Mouse (Mus musculus) macrophage (primary cell): ENCODE data around the gene Tubgcp6. TPM values are rescaled to one million over a fixed set of nuclear protein-coding genes. Genes with fewer than 3 reads are reported as not detected.

Experiments
- H3K27ac ChIP-seq: fragments of 350-480 bp; formaldehyde crosslinking; 2 replicates; pipeline ENCODE4 v1.9.0; 2021
- H3K36me3 ChIP-seq: fragments of 350-480 bp; formaldehyde crosslinking; 2 replicates; pipeline ENCODE4 v1.9.0; 2021; ENCODE audit errors: inconsistent target
- H3K4me3 ChIP-seq: fragments of 350-480 bp; formaldehyde crosslinking; 2 replicates; pipeline ENCODE4 v1.9.0; 2021; ENCODE audit errors: inconsistent target
- H3K79me2 ChIP-seq: fragments of 350-480 bp; formaldehyde crosslinking; 2 replicates; pipeline ENCODE4 v1.9.0; 2021; ENCODE audit errors: inconsistent target
- WGBS: methylation state at CpG from one replicate; pipeline ENCODE4 v1.1.7; 2026; ENCODE audit warnings: inconsistent platforms; ENCODE audit not compliant: missing documents; 5-methylcytosine and 5-hydroxymethylcytosine counted together
- polyA plus RNA-seq: library from polyadenylated mRNA; stranded (reverse); fragments of 250-400 nt; gene quantifications from 3 replicates; pipeline ENCODE4 v1.2.4, GENCODE M21; 2018; ENCODE audit warnings: inconsistent platforms
- total RNA-seq, 78 experiments: library from RNA; depleted of rRNA; stranded (reverse); fragments of 250-400 nt; gene quantifications; 1 replicate in 9 of 78; 2 replicates in 24 of 78; 3 replicates in 43 of 78; 4 replicates in 2 of 78; pipeline ENCODE4 v1.2.4; 2018; ENCODE audit warnings: inconsistent platforms in 56 of 78

The Tubgcp6 gene
- 10 to 100 TPM in 25 of 26 experiments, 1 to 10 TPM in 1; 8.1 to 64.4 (median 35.2) TPM for total RNA-seq (2018; cell fraction: chromatin; rRNA removed)
- 10 to 100 TPM in 1 of 26 experiments, 1 to 10 TPM in 25; 3.5 to 10.9 (median 6.4) TPM for total RNA-seq (2018; cell fraction: cytosol; rRNA removed)
- 10 to 100 TPM in 21 of 26 experiments, 1 to 10 TPM in 5; 6.0 to 46.5 (median 19.0) TPM for total RNA-seq (2018; cell fraction: nucleus; rRNA removed)
- polyA plus RNA-seq, result 4.1 to 8.3 TPM (median 6.3 TPM) in 3 replicates

- H3K27ac ChIP-seq, result peak within 1 kb of the TSS; percentile 21; the same call in 1 of the 2 replicates
- peak within 1 kb of the TSS; percentile 89 for H3K4me3 ChIP-seq
- H3K36me3 ChIP-seq, result 0 out of 2 replicates have a peak, but pooled peaks cover 3% of the 10 kb centered on the region
- WGBS, result 1% methylated on average over 47 of the region's 47 CpGs
- peaks cover 37% of the 10 kb centered on the region for H3K79me2 ChIP-seq
Measured at GRCm38 (mm10) chr15:89122649-89123366, at the start of gene Tubgcp6. Gene Tubgcp6 (minus strand): TSS chr15:89123112.

GRCm38 (mm10) chr15:89172276-89172935 is 49.5 kb upstream of the Tubgcp6 start:
- 27% methylated on average over 17 of the region's 17 CpGs for WGBS
- peak overlapping the region; percentile 90 for H3K27ac ChIP-seq
- peak overlapping the region; percentile 46 for H3K4me3 ChIP-seq

GRCm38 (mm10) chr15:89171526-89172051 is 48.7 kb upstream of the Tubgcp6 start:
- H3K27ac ChIP-seq, result peak overlapping the region; percentile 90
- peaks cover 100% of the 10 kb centered on the region for H3K79me2 ChIP-seq
- peaks cover 29% of the 10 kb centered on the region for H3K36me3 ChIP-seq
- H3K4me3 ChIP-seq, result no peak overlapping the region
- 94% methylated on average over 5 of the region's 5 CpGs for WGBS

More at GRCm38 (mm10) chr15:89172276-89172935, 49.5 kb upstream of the Tubgcp6 start:
- H3K79me2 ChIP-seq, result peaks cover 100% of the 10 kb centered on the region
- H3K36me3 ChIP-seq, result peaks cover 22% of the 10 kb centered on the region

- WGBS, result 86% methylated on average over 3 of the region's 3 CpGs
- H3K36me3 ChIP-seq, result peaks cover 44% of the 10 kb centered on the region
- H3K79me2 ChIP-seq, result peaks cover 91% of the 10 kb centered on the region
- no peak overlapping the region for H3K4me3 ChIP-seq
- H3K27ac ChIP-seq, result no peak overlapping the region
Measured at GRCm38 (mm10) chr15:89170102-89170501, 47.2 kb upstream of the Tubgcp6 start.

- Histone ChIP-seq H3K79me2 (peaks cover 84% of the 10 kb centered on the region), H3K4me3 (no peak overlapping the region), H3K27ac (no peak overlapping the region), H3K36me3 (peaks cover 50% of the 10 kb centered on the region)
- WGBS, result 88% methylated on average over 10 of the region's 10 CpGs
Measured at GRCm38 (mm10) chr15:89169431-89169830, 46.5 kb upstream of the Tubgcp6 start.

- WGBS, result 94% methylated on average over 10 of the region's 10 CpGs
- peaks cover 79% of the 10 kb centered on the region for H3K79me2 ChIP-seq
- H3K27ac ChIP-seq, result no peak overlapping the region
- H3K4me3 ChIP-seq, result no peak overlapping the region
- peaks cover 56% of the 10 kb centered on the region for H3K36me3 ChIP-seq
Measured at GRCm38 (mm10) chr15:89168922-89169321, 46.0 kb upstream of the Tubgcp6 start.

GRCm38 (mm10) chr15:89165478-89165877 is 42.6 kb upstream of the Tubgcp6 start:
- WGBS, result 94% methylated on average over 12 of the region's 12 CpGs
- H3K4me3 ChIP-seq, result no peak overlapping the region
- peaks cover 90% of the 10 kb centered on the region for H3K36me3 ChIP-seq
- peaks cover 44% of the 10 kb centered on the region for H3K79me2 ChIP-seq
- no peak overlapping the region for H3K27ac ChIP-seq

- Histone ChIP-seq H3K79me2 (peaks cover 4% of the 10 kb centered on the region; the same call in 1 of the 2 replicates), H3K36me3 (peaks cover 100% of the 10 kb centered on the region), H3K4me3 (no peak overlapping the region), H3K27ac (no peak overlapping the region)
- WGBS, result 65% methylated on average over 7 of the region's 9 CpGs
Measured at GRCm38 (mm10) chr15:89161397-89161796, 38.5 kb upstream of the Tubgcp6 start.

GRCm38 (mm10) chr15:89158516-89158915 is 35.6 kb upstream of the Tubgcp6 start:
- Histone ChIP-seq H3K79me2 (no peaks in the 10 kb centered on the region), H3K4me3 (no peak overlapping the region), H3K36me3 (peaks cover 97% of the 10 kb centered on the region), H3K27ac (no peak overlapping the region)
- WGBS, result 92% methylated on average over 16 of the region's 16 CpGs

GRCm38 (mm10) chr15:89157954-89158353 is 35.0 kb upstream of the Tubgcp6 start:
- WGBS, result 76% methylated on average over 5 of the region's 7 CpGs
- H3K79me2 ChIP-seq, result no peaks in the 10 kb centered on the region
- H3K36me3 ChIP-seq, result peaks cover 91% of the 10 kb centered on the region
- H3K27ac ChIP-seq, result no peak overlapping the region
- no peak overlapping the region for H3K4me3 ChIP-seq

- Histone ChIP-seq H3K79me2 (no peaks in the 10 kb centered on the region), H3K4me3 (no peak overlapping the region), H3K27ac (no peak overlapping the region), H3K36me3 (peaks cover 35% of the 10 kb centered on the region)
Measured at GRCm38 (mm10) chr15:89152312-89152711, 29.4 kb upstream of the Tubgcp6 start.

GRCm38 (mm10) chr15:89150041-89150390 is 27.1 kb upstream of the Tubgcp6 start:
- no peak overlapping the region for H3K27ac ChIP-seq
- no peak overlapping the region; the same call in 1 of the 2 replicates for H3K4me3 ChIP-seq
- no peaks in the 10 kb centered on the region for H3K79me2 ChIP-seq
- H3K36me3 ChIP-seq, result peaks cover 12% of the 10 kb centered on the region
- 19% methylated on average over 13 of the region's 13 CpGs for WGBS

GRCm38 (mm10) chr15:89149271-89150040 is 26.5 kb upstream of the Tubgcp6 start, which contains the start of gene Mapk11:
Gene Mapk11 (minus strand): TSS chr15:89149628.
- 1% methylated on average over 61 of the region's 61 CpGs for WGBS
- peak within 1 kb of the TSS; percentile 17 for H3K4me3 ChIP-seq
- peaks cover 7% of the 10 kb centered on the region; the same call in 1 of the 2 replicates for H3K36me3 ChIP-seq
- H3K79me2 ChIP-seq, result no peaks in the 10 kb centered on the region
- no peak within 1 kb of the TSS for H3K27ac ChIP-seq
